Mouse (Mus musculus) right cerebral cortex, adult 2 months (tissue): ENCODE data around the gene Rpa2.
"Not testable (repeated sequence)": the region's sequence is repeated elsewhere in the genome, so short reads cannot be mapped to it uniquely, and the experiment has no call there.

Experiments used
- DNase-seq, 2 experiments: peaks; one replicate each; pipeline ENCODE4 v3.0.0; 2021 to 2022; ENCODE audit warnings: low spot score in 2 of 2

The Rpa2 gene

GRCm38 (mm10) chr4:132767914-132768876, at the start of gene Rpa2:
Rpa2 (plus strand) TSS chr4:132768332.
- DNase-seq = peak; percentile 99 to 100

- DNase-seq = no peak
These were observed 39.9 kb upstream of the Rpa2 start for GRCm38 (mm10) chr4:132728233-132728632.

GRCm38 (mm10) chr4:132731616-132732015, 36.5 kb upstream of the Rpa2 start:
- no peak for DNase-seq

- DNase-seq = peak; percentile 47 to 50
These were observed 35.9 kb upstream of the Rpa2 start, which contains the start of gene Xkr8 for GRCm38 (mm10) chr4:132732148-132732684. Xkr8 (minus strand) TSS chr4:132732546.

- no peak for DNase-seq
These were observed 34.9 kb upstream of the Rpa2 start for GRCm38 (mm10) chr4:132733071-132733770.

GRCm38 (mm10) chr4:132734766-132735165, 33.4 kb upstream of the Rpa2 start:
- no peak for DNase-seq

- DNase-seq = peak in 1 of 2 experiments; percentile 37
These were observed 32.7 kb upstream of the Rpa2 start for GRCm38 (mm10) chr4:132735389-132735788.

GRCm38 (mm10) chr4:132735894-132736293, 32.2 kb upstream of the Rpa2 start:
- DNase-seq = no peak

GRCm38 (mm10) chr4:132737154-132737553, 31.0 kb upstream of the Rpa2 start:
- not testable (repeated sequence) for DNase-seq

- no peak for DNase-seq
These were observed 26.6 kb upstream of the Rpa2 start for GRCm38 (mm10) chr4:132741491-132741890.

- peak; percentile 64 to 67 for DNase-seq
These were observed 23.9 kb upstream of the Rpa2 start for GRCm38 (mm10) chr4:132743992-132744911.

GRCm38 (mm10) chr4:132746911-132747517, 21.1 kb upstream of the Rpa2 start:
- DNase-seq = no peak

- no peak for DNase-seq
These were observed 20.4 kb upstream of the Rpa2 start for GRCm38 (mm10) chr4:132747664-132748259.

- DNase-seq = no peak
These were observed 19.4 kb upstream of the Rpa2 start for GRCm38 (mm10) chr4:132748778-132749177.

- DNase-seq = no peak
These were observed 18.7 kb upstream of the Rpa2 start for GRCm38 (mm10) chr4:132749258-132749982.

GRCm38 (mm10) chr4:132752992-132753391, 15.1 kb upstream of the Rpa2 start:
- DNase-seq = no peak

- peak; percentile 82 to 84 for DNase-seq
These were observed 11.2 kb upstream of the Rpa2 start, which contains the start of gene Smpdl3b for GRCm38 (mm10) chr4:132756974-132757373. Smpdl3b (minus strand) TSS chr4:132757252.

GRCm38 (mm10) chr4:132757633-132758351, 10.3 kb upstream of the Rpa2 start:
- DNase-seq = peak; percentile 24 to 52

GRCm38 (mm10) chr4:132760296-132760695, 7.8 kb upstream of the Rpa2 start:
- DNase-seq = no peak
